Mouse (Mus musculus) right cerebral cortex, postnatal 4 days (tissue): ENCODE results near the gene Luzp2.

Experiments
- DNase-seq: peaks from one replicate; pipeline ENCODE4 v3.0.0-alpha.2; 2022

The Luzp2 gene

DNA sequence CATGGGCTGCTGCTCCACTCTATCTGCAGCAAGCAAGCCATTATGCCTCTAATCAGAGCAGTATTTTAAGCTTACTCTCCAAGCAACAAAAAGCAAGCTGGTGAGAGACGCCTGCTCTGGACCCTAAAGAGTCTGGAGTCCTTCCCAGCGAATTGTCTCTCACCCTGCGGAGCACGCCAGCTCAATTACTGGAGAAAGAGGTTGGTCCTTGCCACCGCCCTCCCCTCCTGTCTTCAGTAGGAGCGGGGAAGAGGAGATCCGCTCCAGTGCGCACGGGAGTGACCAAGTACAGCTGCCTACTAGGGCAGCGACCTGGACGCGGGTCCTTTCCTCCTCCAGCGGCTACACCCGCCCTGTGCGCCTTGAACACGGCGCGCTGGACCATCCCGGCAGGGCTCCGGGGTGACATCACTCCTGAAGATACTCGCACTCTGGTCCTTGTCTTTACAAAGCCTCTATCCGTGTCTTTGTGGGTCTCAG lies at the start of gene Luzp2:
Luzp2 (plus strand) TSS at position 127 of the 480 bp plus-strand sequence.
- peak; percentile 50 for DNase-seq

DNA sequence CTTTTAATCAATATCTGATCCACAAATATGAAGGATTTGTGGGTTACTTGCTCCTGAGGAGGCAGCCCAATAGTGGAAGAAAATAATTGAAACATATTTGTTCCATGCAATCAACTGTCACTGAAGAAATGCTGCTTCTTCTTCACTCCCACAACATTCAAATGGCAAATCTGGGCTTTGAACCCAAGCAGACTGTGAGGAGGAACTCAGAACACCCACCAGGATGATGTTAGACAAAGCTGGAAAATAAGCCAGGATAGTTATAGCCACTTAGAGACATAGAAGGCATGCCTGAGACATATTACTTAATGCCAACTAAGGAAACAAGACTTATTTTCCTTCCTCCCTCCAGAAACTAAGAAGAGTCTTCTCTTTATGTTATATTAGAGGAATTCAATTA lies 47.8 kb upstream of the Luzp2 start:
- no peak for DNase-seq

DNA sequence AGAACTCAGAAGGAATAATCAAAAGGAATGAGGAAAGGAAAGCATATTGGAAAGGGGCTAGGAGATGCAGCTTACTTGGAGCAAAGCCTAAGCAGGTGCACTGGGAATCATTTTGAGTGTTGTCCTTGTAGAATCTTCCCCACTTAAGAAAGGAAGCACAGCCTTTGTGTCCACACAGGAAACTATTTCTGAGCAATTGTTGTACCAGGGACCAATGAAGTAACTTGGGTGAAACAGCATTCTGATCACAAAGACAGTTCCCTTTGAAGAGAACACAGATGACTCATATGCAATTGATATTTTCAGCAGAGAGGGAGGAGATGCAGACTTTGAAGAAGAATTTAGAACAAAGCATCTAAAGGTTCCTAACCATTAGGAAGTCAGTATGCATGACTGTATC lies 16.7 kb upstream of the Luzp2 start:
- DNase-seq = no peak

DNA sequence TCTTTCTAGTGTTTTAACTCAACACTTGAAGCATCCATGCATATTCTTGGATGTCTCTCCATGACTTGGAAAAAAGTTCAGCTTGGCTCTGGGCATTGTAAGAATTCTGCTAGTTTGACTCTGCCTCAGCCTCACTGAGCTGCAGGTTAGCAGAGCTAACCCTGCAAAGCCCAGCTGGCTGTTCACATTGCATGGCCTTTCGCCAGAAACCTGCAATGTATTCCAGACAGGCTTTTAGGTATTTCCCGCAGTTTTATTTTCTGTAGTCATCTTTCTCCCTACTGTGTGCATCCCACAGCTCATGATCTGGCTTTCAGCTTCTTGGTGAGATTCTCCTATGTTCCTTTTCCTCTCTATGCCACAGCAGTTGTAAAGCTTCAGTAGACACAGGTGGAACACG lies 6.5 kb upstream of the Luzp2 start:
- no peak for DNase-seq

DNA sequence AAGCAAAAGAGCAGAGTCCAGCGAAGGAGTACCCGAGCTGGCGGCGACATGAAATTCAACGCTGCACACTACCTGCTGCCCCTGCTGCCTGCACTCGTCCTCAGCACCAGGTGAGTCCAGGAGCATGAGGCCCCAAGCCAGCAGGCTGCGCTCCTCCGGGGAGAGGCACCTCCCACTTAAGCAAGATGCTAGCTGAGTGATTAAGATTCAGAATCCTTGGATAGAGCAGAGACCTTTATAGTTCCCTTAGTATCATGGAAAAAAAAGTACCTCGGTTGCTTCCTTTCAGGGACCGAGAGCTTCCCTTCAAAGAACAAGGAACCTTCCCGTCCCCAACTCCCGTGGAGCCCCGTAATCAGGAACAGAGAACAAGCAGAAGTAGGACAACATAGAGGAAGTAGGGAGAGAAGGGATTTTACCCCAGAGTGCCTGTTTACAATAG lies 634 bp downstream of the Luzp2 start:
- DNase-seq = peak; percentile 37

DNA sequence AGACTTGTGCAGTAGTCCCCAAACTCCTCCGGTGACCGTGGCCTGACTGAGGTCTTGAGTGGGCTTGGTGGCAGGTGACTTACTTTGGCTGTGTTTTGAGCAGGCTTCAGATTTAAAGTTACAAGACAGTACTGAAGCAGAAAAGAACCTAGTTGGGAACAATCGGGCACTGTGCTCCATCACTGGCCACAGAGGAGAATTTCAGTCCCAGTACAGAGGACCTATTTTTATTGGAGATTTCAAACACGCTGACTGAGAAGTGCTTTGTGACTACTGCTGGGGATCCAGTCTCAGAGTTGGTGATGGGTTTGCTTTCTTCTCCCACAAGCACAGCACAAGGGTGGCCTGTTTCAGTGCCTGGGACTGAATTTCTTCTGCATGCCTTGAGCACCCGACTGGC lies 1.1 kb downstream of the Luzp2 start:
- DNase-seq = peak; percentile 13

DNA sequence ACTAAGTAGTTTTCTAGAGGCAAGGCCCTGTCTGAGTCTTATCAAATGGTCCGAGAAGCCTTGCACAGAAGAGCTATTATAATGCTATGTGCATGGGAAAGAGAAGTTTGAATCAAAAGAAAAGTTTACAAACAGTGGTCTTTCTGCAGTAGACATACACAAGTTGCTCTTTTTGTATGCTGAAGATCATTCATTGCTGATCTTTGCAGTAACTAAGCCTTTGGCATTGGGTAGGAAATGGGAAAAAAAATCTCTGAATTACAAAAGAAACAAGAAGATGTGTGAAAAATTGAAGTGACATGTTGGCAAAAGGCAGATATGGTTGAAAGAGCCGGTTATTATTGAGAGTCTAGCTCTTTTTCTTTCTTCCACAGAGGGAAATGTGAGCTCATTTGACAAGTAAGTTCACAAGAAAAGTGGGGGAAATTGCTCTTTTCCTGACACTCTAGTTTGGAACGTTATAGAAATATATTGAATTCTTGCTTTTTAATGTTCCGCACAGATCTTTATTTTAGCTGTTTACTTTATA lies 7.6 kb downstream of the Luzp2 start:
- no peak for DNase-seq

DNA sequence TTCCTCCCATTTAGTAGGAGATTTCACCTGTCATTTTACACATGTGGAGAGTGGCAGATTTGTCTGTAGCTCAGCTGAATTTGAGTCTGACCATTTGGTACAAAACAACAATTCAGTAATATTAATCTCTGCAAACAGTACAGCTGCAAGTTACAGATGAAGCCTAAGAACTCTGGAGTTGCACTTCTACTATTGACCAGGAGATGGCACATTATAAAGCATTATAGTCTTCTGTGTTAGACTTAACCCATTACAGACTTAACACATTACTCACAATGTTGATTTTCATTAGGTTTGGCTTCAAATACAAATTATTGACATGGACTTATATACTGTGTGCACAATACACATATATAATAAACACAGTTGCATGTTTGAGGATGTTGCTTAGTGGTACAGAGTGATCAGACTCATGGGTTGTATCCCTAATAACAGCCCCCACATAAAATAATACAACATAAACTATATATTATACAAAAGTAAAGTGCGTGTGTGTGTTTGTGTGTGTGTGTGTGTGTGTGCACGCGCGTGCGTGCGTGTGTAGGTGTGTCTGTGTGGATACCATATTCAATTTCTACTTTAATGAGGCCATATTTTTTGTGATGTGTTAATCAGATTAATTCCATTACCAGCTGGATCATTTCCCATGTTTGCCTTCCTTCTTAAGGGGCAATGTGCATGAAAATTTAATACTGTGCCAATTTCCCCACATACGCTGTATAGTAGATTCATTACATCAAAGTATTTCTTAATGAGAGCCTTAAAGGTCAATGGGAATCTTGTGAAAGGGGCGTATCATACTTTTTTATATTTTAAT lies 10.8 kb downstream of the Luzp2 start:
- DNase-seq = no peak

DNA sequence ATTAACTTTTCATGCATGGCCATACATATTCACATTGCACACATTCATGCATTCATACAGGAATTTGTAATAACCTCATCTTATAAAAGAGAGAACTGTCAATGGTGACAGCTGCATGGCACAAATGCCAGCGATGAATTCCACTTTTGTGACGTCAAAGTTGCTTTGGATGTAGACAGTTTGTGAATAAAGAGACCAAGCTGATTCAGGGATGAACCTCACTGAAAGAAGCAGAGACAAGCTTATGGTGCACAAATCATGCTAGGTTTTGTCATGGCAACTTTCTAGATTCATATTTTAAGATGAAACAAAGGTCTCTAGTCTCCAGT lies 11.4 kb downstream of the Luzp2 start:
- DNase-seq = no peak

DNA sequence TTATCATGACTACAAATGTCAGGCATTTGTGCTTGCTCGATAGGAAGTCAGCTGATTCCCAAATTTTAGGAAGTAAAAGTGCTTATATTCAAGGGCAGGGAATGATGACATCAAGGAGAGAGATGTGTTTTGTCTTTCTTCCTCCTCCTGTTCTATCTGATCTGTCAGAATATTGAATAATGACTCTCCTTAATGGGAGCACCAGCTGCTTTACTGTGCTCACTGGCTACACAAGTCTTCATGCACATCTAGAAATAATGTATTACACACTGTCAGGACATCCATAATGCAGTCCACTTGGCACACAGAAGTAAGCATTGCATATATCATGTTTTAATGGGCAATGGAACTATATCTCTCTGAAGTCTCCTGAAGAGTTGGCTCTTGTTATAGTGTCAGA lies 17.6 kb downstream of the Luzp2 start:
- DNase-seq = no peak

DNA sequence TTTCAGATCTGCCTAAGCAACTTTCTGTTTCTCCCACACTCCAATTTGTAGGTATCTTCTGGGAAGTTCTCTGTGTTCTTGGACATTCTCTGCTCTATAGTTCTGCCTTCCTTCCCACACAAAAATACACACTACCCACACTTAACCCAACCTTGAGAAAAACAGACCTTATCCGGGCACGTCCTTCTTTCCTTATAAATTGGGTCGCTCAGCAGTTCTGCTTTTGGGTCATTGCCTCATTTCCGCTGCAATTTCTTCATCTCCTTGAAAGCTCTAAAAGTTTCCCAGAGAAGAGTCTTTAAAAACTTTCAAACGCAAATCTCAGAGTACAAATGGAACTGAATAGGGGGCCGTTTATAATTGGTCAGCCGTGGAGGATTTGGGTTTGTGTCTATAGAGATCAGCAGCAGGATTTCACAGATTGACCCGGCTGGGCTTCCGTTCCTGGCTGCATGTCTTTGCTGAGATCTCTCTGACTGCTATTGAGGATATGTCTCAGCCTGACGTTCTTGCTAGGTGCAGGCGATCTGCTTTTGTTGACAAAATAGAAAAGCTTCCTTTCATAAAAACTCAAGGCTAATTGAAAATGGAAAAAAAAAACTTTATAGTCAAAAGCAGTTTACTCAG lies 26.0 kb downstream of the Luzp2 start:
- no peak for DNase-seq

DNA sequence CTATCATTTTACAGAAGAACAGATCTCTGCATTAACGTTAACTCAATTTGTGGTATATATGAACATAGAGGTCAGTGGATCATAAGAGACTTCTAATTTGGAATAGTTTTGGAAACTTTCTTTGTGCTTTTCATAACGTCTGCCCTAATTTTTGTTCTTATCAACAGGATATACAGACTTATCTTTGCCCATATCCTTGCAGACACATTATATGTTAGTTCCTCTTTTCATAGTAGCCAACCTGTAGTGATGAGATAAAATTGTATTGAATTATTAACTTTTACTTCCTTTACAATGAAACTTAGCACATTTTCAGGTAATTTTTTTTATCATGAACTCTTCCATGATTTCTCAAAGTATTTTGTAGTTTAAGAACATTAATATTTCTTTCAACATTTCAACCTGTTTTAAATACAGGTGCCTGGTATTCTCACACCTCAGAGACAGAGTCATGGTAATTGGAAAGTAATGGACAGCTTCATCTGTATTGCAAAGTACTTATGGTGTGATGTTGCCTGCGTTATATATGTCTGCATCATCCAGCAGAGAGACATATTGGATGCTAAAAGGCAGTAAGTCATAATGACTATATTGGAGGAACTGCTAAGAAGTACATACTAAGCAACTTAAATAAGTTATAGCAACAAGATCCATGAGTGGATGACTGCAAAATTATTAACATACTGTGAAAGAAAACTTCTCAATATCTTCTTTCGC lies 43.8 kb downstream of the Luzp2 start:
- no peak for DNase-seq

DNA sequence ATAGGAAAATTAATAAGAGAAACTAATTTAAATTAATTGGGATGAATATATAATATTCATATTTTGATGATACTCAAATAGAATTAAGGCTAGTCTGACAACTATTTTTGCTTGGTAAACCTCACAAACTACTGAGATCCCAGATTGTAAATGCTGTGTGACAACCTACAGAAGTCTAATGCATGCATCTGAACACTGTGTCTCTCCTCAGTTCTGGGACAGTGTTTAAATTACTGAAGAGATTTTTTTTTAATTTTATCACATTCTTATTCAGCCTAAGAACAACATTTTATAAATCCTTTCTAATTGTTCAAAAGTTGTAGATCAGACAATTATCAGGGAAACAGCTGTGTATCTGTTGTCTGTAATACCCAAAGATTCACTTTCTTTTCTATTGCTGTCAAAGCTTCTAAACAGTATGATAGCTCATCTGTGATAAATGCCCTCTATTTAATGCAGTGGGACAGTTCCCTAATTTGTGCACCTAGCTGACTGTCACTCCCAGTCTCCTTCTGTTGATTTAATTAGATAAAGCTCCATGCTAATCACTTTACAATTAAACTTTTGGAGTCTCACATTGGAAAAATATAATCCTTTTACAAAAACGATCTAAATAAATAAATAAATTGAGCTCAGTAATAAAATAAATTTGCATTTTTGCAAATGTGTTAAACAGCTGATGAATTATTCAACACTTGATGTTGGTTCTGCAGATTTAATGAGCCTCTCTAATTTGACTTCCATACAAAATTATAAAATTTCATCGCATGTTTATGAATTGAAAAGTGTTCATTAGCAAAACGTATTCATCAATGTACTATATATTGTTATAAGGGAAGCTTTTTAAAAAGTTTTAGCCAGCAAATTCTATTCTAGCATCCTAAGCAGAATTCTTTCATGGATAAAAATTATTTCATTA lies 58.7 kb downstream of the Luzp2 start:
- DNase-seq = no peak

DNA sequence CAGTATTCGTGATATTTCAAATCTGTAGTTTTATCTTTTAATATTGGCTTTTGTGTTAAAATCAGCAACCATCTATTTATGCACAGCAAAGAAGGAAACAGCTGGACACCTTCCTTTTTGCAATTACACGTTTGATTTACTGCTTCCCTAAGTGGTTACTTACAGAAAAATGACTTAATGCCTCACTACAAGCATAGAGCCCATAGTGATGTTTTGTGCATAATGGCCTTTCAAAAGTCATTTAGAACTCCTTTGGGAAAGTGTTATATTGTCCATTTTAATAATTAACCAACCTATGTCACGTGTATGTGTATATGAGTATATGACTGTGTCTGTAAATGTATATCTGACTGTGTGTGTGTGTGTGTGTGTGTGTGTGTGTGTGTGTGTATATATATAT lies 63.3 kb downstream of the Luzp2 start:
- DNase-seq = no peak

DNA sequence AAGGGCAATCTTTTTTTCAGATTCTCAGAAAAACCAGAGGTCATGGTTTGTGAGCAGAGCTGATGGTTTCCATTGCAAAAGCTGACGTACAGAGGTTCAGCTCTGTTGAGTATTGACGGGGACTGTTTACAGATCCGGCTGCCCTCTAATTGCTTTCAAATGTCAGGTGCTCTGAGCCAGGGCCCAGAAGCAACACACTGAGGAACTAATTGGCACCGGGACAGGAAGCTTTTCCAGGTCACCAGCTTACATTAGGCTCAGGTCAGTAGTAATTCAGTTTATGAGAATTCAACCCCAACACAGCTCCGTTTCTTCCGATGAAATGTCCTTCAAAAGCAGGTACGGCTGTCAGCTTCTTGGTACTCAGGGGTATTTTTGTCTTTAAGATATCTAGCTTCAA lies 74.7 kb downstream of the Luzp2 start:
- DNase-seq = no peak

DNA sequence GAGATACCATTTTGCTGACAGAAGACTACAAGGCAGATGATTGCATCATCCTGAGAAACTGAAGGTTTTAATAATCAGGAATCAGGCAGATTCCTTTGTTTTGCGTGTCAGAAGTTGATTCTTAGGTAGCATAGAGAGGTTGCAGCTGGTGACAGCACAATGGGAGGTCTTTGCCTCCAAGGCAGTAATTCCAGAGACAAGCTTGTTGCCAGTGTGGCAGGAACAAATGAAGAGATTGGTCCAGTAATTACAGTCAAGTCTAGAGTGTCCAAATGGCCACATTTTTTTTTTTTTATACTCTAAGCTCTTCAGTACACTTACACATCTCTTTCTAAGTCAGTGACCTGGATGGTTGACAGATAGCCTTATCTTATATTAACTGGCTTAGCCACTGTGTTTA lies 78.7 kb downstream of the Luzp2 start:
- no peak for DNase-seq

DNA sequence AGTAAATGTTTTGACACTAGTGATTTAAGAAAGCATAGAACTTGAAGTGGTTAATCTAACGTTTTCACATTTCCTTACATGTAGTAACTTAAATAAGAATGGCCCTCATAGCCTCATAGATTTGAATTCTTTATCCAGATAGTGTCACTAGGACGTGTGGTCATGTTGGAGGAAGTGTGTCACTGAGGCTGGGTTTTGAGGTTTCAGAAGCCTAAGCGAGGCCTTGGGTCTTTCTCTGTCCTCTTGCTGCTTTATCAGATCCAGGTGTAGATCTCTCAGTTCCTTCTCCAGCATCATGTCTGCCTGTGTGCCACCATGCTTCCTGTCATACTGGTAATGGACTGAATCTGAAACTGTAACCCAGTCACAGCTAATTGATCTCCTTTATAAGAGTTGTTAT lies 86.7 kb downstream of the Luzp2 start:
- DNase-seq = no peak

DNA sequence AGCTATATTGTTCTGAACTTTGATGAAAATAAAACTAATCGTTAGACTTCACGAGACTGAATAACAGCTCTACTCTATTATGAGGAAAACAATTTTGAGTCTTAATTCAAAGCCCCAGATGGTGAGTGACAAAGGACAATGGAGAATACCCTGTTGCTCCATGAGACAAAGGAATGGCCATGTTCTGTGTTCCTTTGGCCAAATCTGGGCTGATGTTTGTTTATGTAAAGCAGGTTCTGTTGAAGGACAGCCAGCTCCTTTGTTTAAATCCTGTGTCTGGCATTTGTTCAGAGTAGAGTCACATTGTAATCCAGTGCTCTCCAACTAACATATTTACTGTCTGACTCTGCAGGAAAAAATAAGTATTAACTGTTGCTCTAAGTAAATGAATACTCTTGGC lies 121.5 kb downstream of the Luzp2 start:
- DNase-seq = no peak

DNA sequence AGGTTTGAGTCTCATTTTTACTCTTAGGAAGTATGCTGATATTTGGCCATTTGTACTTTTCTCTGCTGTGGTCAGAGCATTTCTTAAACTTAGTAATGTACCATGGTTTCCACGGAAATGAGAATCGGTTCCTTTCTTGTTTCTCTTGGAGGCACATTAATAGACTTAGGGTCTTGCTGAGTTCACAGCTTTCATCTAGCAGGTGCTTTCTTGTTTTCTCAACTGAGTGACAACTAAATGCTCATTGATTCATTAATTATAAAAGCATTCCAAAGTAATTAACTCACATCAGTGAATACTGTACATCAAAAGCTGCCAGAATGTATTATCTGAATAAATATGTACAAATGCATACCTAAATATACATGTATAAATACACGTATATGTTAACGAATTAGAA lies 127.4 kb downstream of the Luzp2 start:
- DNase-seq = no peak

DNA sequence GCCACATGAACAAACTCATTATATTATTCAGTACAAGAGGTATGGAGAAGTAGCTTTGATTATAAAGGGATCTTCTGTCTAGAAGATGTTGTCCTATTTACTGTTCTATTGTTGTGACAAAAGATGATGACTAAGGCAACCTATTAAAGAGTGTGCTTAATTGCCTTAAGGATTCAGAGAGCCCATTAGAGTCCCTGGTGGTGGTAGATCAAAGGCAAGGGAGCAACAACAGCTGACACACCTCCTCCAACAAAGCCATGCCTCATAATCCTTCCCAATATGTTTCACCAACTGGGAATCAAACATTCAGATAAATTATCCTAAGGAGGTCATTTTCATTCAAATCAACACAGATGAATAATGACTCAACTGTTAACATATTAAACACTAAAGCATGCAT lies 142.1 kb downstream of the Luzp2 start:
- DNase-seq = no peak

DNA sequence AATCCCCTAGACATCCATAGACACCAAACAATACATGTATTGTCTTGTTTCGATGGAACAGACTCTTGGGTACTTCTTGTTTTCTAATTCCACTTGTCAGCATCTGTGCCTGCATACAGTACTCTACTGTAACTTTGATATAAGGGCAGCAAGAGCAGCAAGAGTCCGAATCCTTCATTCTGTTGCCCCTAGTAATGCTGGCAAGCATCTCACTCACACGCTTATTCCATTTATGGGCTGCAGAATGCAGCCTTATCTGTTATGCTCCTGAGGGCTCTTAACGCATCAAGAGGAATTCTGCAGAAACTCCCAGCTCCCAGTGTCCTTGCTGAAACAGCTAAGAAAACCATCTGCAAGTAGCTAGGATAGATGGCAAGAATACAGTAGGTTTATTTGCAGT lies 145.3 kb downstream of the Luzp2 start:
- DNase-seq = no peak

DNA sequence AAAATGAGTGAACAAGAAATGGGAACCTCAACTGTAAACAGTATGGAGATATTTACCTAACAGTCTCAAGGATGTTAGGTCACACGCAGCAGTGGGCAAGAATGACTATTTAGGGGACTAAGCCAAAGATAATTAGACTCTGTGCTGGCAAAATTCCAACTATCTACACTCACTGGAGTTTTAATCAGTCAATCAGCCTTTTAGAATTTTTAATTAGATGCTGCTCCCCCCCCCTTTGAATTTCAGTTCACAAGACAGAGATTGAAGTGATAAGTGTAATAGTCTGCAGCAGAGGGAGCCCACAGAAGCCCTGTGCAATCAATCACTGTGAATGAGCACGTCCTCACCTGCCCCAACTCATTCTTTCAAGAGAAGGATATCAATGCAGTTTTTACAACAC lies 165.1 kb downstream of the Luzp2 start:
- no peak for DNase-seq
